Mouse (Mus musculus): Measurements from ENCODE around the gene Igsf21.

DNA sequence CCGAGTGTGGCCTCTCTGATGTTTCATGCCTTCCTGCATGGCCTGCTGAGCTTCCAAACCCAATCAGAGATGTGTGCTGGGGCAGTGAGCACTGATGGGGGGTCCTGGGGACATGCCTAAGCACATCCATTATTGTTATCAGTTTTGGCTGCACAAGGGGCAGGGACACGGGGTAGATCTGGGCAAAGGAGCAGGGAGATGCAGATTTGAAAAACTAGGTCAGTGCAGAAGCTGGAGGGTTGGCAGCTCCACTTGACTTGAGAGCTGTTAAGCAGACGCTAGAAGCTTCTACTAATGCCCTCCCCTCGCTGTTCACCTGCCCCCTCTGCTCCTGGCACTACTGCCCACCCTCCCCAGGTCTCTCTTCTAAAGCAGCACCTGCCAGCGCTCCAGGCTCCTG, 20.5 kb upstream of the Igsf21 start:
- TF ChIP-seq CTCF (IDR thresholded peaks at IDR 0.05; ENCODE audit: low read depth, low read length) (no peak), POLR2A (IDR thresholded peaks at IDR 0.05; ENCODE audit: extremely low read depth, insufficient read depth, low read length) (no peak)
